Mouse (Mus musculus) CH12.LX (cell line): ENCODE measurements around the gene Asap2. TPM values are rescaled to one million over a fixed set of nuclear protein-coding genes. Genes with fewer than 3 reads are reported as not detected.

ENCODE experiments used
- DNase-seq: peaks from one replicate; pipeline ENCODE4 v3.0.0-alpha.2; 2013; ENCODE audit errors: extremely low read depth
- H3K27ac ChIP-seq: 2 replicates; pipeline ENCODE4 v1.5.1; 2012; ENCODE audit warnings: low read depth, mild to moderate bottlenecking, control low read depth, moderate library complexity; ENCODE audit not compliant: insufficient read depth
- H3K27me3 ChIP-seq: replicated peaks from 2 replicates; pipeline ENCODE3; 2012; ENCODE audit warnings: inconsistent platforms
- H3K36me3 ChIP-seq, 2 experiments: replicated peaks in 1 of 2; 2 replicates each; pipeline versions ENCODE3 to v1.6.1; 2012; ENCODE audit warnings: inconsistent platforms in 1 of 2, low read length in 1 of 2, mild to moderate bottlenecking in 1 of 2, mixed read lengths in 1 of 2, moderate library complexity in 1 of 2; ENCODE audit not compliant: control insufficient read depth in 1 of 2, insufficient read depth in 1 of 2
- H3K4me1 ChIP-seq, 2 experiments: 2 replicates each; pipeline ENCODE4 v1.6.1; 2012; ENCODE audit warnings: inconsistent platforms in 1 of 2, moderate library complexity in 1 of 2; ENCODE audit not compliant: insufficient read depth in 2 of 2, control insufficient read depth in 1 of 2
- H3K4me2 ChIP-seq: 2 replicates; pipeline ENCODE4 v1.6.1; 2012; ENCODE audit warnings: low read depth, mild to moderate bottlenecking, control low read depth; ENCODE audit not compliant: poor library complexity, insufficient read depth, severe bottlenecking
- H3K4me3 ChIP-seq, 3 experiments: fragments of 150-350 bp in 1 of 3; sonication (generic) in 1 of 3; replicated peaks in 1 of 3; 2 replicates each; pipeline versions ENCODE3 to v1.5.1; 2011 to 2012; ENCODE audit warnings: low read depth in 2 of 3, low read length in 2 of 3, mild to moderate bottlenecking in 2 of 3, moderate library complexity in 2 of 3, control low read depth in 1 of 3, improper control_type of control experiment in 1 of 3, inconsistent platforms in 1 of 3, mixed read lengths in 1 of 3; ENCODE audit not compliant: poor library complexity in 1 of 3
- H3K79me2 ChIP-seq: replicated peaks from 2 replicates; pipeline ENCODE4 v1.6.1; 2012; ENCODE audit warnings: mild to moderate bottlenecking, moderate library complexity; ENCODE audit not compliant: control insufficient read depth, poor library complexity, insufficient read depth, severe bottlenecking; ENCODE audit errors: extremely low read depth
- H3K9ac ChIP-seq: 2 replicates; pipeline ENCODE4 v1.6.1; 2012; ENCODE audit warnings: low read depth, mild to moderate bottlenecking, control low read depth, moderate library complexity; ENCODE audit not compliant: insufficient read depth
- H3K9me3 ChIP-seq: replicated peaks from 2 replicates; pipeline ENCODE3; 2012; ENCODE audit warnings: low read length, inconsistent platforms, mixed read lengths
- BHLHE40 ChIP-seq: IDR thresholded peaks from 2 replicates; pipeline ENCODE4 v1.6.1; 2011; ENCODE audit warnings: mild to moderate bottlenecking, low read depth, low read length, improper control_type of control experiment
- CHD2 ChIP-seq: IDR thresholded peaks from 2 replicates; pipeline ENCODE4 v1.6.1; 2011; ENCODE audit warnings: low read length, improper control_type of control experiment
- E2F4 ChIP-seq: IDR thresholded peaks from 2 replicates; pipeline ENCODE4 v1.6.1; 2011; ENCODE audit warnings: low read depth, low read length, improper control_type of control experiment; ENCODE audit not compliant: insufficient replicate concordance
- EP300 ChIP-seq: IDR thresholded peaks from 2 replicates; pipeline ENCODE4 v1.6.1; 2011; ENCODE audit warnings: low read length, improper control_type of control experiment
- GABPA ChIP-seq: IDR thresholded peaks from 2 replicates; pipeline ENCODE4 v1.6.1; 2012; ENCODE audit warnings: low read depth, low read length, improper control_type of control experiment, inconsistent platforms; ENCODE audit not compliant: insufficient replicate concordance
- IRF4 ChIP-seq: IDR thresholded peaks from 2 replicates; pipeline ENCODE4 v1.6.1; 2014; ENCODE audit warnings: low read depth, mild to moderate bottlenecking, inconsistent platforms, low read length, improper control_type of control experiment
- JUND ChIP-seq: conservative IDR thresholded peaks from 2 replicates; pipeline ENCODE4 v1.6.1; 2011; ENCODE audit warnings: low read depth, low read length, improper control_type of control experiment
- MAZ ChIP-seq: IDR thresholded peaks from 2 replicates; pipeline ENCODE4 v1.6.1; 2012; ENCODE audit warnings: low read depth, mild to moderate bottlenecking, inconsistent platforms, low read length, improper control_type of control experiment, moderate library complexity
- MYC ChIP-seq: IDR thresholded peaks from 2 replicates; pipeline ENCODE4 v1.6.1; 2011; ENCODE audit warnings: low read depth, mild to moderate bottlenecking, improper control_type of control experiment, low read length
- RAD21 ChIP-seq: IDR thresholded peaks from 2 replicates; pipeline ENCODE4 v1.6.1; 2011; ENCODE audit warnings: low read depth, mild to moderate bottlenecking, low read length, improper control_type of control experiment, moderate library complexity
- TBP ChIP-seq: conservative IDR thresholded peaks from 2 replicates; pipeline ENCODE4 v1.6.1; 2011; ENCODE audit warnings: low read depth, low read length, improper control_type of control experiment
- TCF12 ChIP-seq: IDR thresholded peaks from 2 replicates; pipeline ENCODE4 v1.6.1; 2014; ENCODE audit warnings: low read depth, mild to moderate bottlenecking, inconsistent platforms, low read length, improper control_type of control experiment
- USF1 ChIP-seq: IDR thresholded peaks from 2 replicates; pipeline ENCODE4 v1.6.1; 2014; ENCODE audit warnings: low read depth, mild to moderate bottlenecking, inconsistent platforms, low read length, improper control_type of control experiment
- ZKSCAN1 ChIP-seq: IDR thresholded peaks from 2 replicates; pipeline ENCODE4 v1.6.1; 2012; ENCODE audit warnings: low read depth, inconsistent platforms, low read length, improper control_type of control experiment, borderline replicate concordance
- dilution Hi-C: fragments of 300-500 bp; cut with MboI; formaldehyde crosslinking; loops from 2 replicates; pipeline ENCODE4 v1.14.3; 2020; ENCODE audit warnings: low sequenced_read_pairs; ENCODE audit not compliant: extremely low pct_unique_long_range_greater_than_20kb, extremely low pct_ligation_motif_present
- in situ Hi-C: fragments of 300-500 bp; cut with MboI; formaldehyde crosslinking; loops from 3 replicates; pipeline ENCODE4 v1.14.3; 2019; ENCODE audit warnings: low sequenced_read_pairs, low pct_ligation_motif_present, low pct_unique_long_range_greater_than_20kb, mixed read lengths
- polyA plus RNA-seq: library from polyadenylated mRNA; unstranded; fragments of >175 nt; gene quantifications from 2 replicates; pipeline ENCODE4 v1.2.1, GENCODE M21; 2012; ENCODE audit warnings: low read depth; ENCODE audit not compliant: insufficient read length
- total RNA-seq, 2 experiments: library from RNA; depleted of rRNA; stranded (reverse); fragments of 300-350 nt in 1 of 2; fragments of >200 nt in 1 of 2; gene quantifications; 2 replicates each; pipeline ENCODE4 v1.2.3; 2012 to 2014

Asap2 gene
- total and polyA plus RNA-seq, 3 experiments: 0.17 to 0.64 (median 0.17) TPM

GRCm38 (mm10) chr12:21125675-21126470 lies 135.6 kb downstream of the Asap2 start:
- DNase-seq: no peak
- H3K9me3 ChIP-seq: no peaks in the 10 kb centered on the region
- dilution Hi-C loops (no loop called here), in situ Hi-C loops (no loop called here)
- H3K4me1 ChIP-seq: peaks cover 6 to 15% of the 10 kb centered on the region in 2 experiments; a peak in 3 of 4 replicates
- H3K9ac ChIP-seq: no peak overlapping the region
- no peak overlapping the region for H3K4me2 ChIP-seq
- no peak overlapping the region for H3K27ac ChIP-seq
- no peaks in the 10 kb centered on the region for H3K36me3 ChIP-seq
- H3K79me2 ChIP-seq: no peaks in the 10 kb centered on the region
- TF ChIP-seq IRF4: no peak
- TF ChIP-seq RAD21: no peak
- no peak for TF ChIP-seq CHD2
- no peak for TF ChIP-seq EP300
- TF ChIP-seq USF1: no peak
- no peaks in the 10 kb centered on the region for H3K27me3 ChIP-seq
- no peak overlapping the region for H3K4me3 ChIP-seq

GRCm38 (mm10) chr12:21126516-21126915 lies 136.3 kb downstream of the Asap2 start:
- H3K9me3 ChIP-seq: no peaks in the 10 kb centered on the region
- no peaks in the 10 kb centered on the region for H3K27me3 ChIP-seq
- TF ChIP-seq E2F4 (no peak), MAZ (no peak), JUND (no peak), ZKSCAN1 (no peak), TBP (no peak), TCF12 (no peak), GABPA (no peak), BHLHE40 (no peak), MYC (no peak), CHD2 (no peak)
- dilution Hi-C loops (no loop called here), in situ Hi-C loops (no loop called here)
- H3K4me3 ChIP-seq: no peak overlapping the region
- no peaks in the 10 kb centered on the region for H3K79me2 ChIP-seq
- H3K27ac ChIP-seq: no peak overlapping the region
- no peak overlapping the region for H3K9ac ChIP-seq
- H3K4me1 ChIP-seq: peaks cover 6 to 15% of the 10 kb centered on the region in 2 experiments; a peak in 3 of 4 replicates
- no peak overlapping the region for H3K4me2 ChIP-seq
- DNase-seq: no peak
- H3K36me3 ChIP-seq: no peaks in the 10 kb centered on the region
